Mouse (Mus musculus) kidney, postnatal 10 days (tissue): ENCODE data around the gene Wrap53.

Experiments
- DNase-seq: peaks from one replicate; pipeline ENCODE4 v3.0.0; 2021; ENCODE audit warnings: mixed read lengths

The Wrap53 gene

GRCm38 (mm10) chr11:69527098-69528030, 52.7 kb downstream of the Wrap53 start:
- no peak for DNase-seq

- no peak for DNase-seq
Measured at GRCm38 (mm10) chr11:69526631-69527030, 53.4 kb downstream of the Wrap53 start.

- DNase-seq, result no peak
Measured at GRCm38 (mm10) chr11:69525661-69526060, 54.4 kb downstream of the Wrap53 start.

GRCm38 (mm10) chr11:69523651-69524050, 56.4 kb downstream of the Wrap53 start:
- DNase-seq, result no peak

- DNase-seq, result no peak
Measured at GRCm38 (mm10) chr11:69521526-69522149, 58.4 kb downstream of the Wrap53 start.

GRCm38 (mm10) chr11:69519976-69520375, 60.1 kb downstream of the Wrap53 start:
- peak; percentile 27 for DNase-seq

- no peak for DNase-seq
Measured at GRCm38 (mm10) chr11:69516661-69517060, 63.4 kb downstream of the Wrap53 start.

- DNase-seq, result no peak
Measured at GRCm38 (mm10) chr11:69516151-69516640, 63.9 kb downstream of the Wrap53 start.

- peak; percentile 79 for DNase-seq
Measured at GRCm38 (mm10) chr11:69513840-69514239, 66.2 kb downstream of the Wrap53 start.
